Mouse (Mus musculus): Measurements from ENCODE around the gene Zfhx2.

DNA sequence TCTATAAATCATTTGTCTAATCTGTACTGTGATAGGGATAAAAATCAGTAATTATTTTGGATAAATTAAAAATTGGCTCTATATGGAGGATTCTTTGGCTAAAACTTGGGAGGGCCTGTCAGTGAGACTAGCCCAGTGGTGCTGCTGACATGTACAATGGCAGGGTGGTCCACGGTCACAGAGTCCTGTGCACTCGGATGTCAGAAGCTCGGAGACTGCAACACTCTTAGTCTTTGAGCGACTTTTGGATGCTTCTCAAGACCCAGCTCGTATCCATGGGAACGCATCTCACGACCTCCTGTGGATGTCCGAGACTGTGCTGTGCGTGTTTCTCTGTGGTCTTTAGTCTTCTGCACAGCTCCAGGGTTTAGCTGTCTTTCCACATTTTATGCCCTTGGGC lies 71.7 kb downstream of the Zfhx2 start:
- TF ChIP-seq POLR2A (IDR thresholded peaks at IDR 0.05; ENCODE audit: borderline replicate concordance, low read depth, low read length): no peak
- no peak for TF ChIP-seq CTCF (IDR thresholded peaks at IDR 0.05; ENCODE audit: low read depth, low read length)
